Mouse (Mus musculus): ENCODE measurements around the gene Primpol.

Gene Primpol

GRCm38 (mm10) chr8:46616879-46617689, at the start of gene Primpol, which contains the start of gene Casp3:
TSS of gene Primpol (minus strand) at chr8:46617212.
TSS of gene Casp3 (plus strand) at chr8:46617291.
- DNase-seq, result peak; percentile 99

GRCm38 (mm10) chr8:46655919-46656318, 38.9 kb upstream of the Primpol start:
- DNase-seq, result no peak

- DNase-seq, result peak; percentile 13
Observed at GRCm38 (mm10) chr8:46651872-46652271, 34.9 kb upstream of the Primpol start.

- DNase-seq, result no peak
Observed at GRCm38 (mm10) chr8:46648421-46648820, 31.4 kb upstream of the Primpol start.

- DNase-seq, result no peak
Observed at GRCm38 (mm10) chr8:46641272-46641671, 24.3 kb upstream of the Primpol start.

GRCm38 (mm10) chr8:46639852-46640251, 22.8 kb upstream of the Primpol start:
- DNase-seq, result peak; percentile 16

GRCm38 (mm10) chr8:46639010-46639571, 22.1 kb upstream of the Primpol start:
- DNase-seq, result peak; percentile 61

- DNase-seq, result no peak
Observed at GRCm38 (mm10) chr8:46630932-46631331, 13.9 kb upstream of the Primpol start.

GRCm38 (mm10) chr8:46630422-46630821, 13.4 kb upstream of the Primpol start:
- no peak for DNase-seq

- no peak for DNase-seq
Observed at GRCm38 (mm10) chr8:46628645-46629044, 11.6 kb upstream of the Primpol start.

GRCm38 (mm10) chr8:46627881-46628280, 10.9 kb upstream of the Primpol start:
- DNase-seq, result no peak

- no peak for DNase-seq
Observed at GRCm38 (mm10) chr8:46626642-46627041, 9.6 kb upstream of the Primpol start.

GRCm38 (mm10) chr8:46625166-46625565, 8.2 kb upstream of the Primpol start:
- DNase-seq, result no peak

- no peak for DNase-seq
Observed at GRCm38 (mm10) chr8:46622446-46623270, 5.6 kb upstream of the Primpol start.

GRCm38 (mm10) chr8:46618639-46619320, 1.8 kb upstream of the Primpol start:
- no peak for DNase-seq

GRCm38 (mm10) chr8:46617690-46618620, 943 bp upstream of the Primpol start:
- DNase-seq, result peak; percentile 65

GRCm38 (mm10) chr8:46615936-46616335, 1.1 kb downstream of the Primpol start:
- peak; percentile 21 for DNase-seq

- DNase-seq, result no peak
Observed at GRCm38 (mm10) chr8:46613377-46613776, 3.6 kb downstream of the Primpol start.

GRCm38 (mm10) chr8:46612913-46613312, 4.1 kb downstream of the Primpol start:
- DNase-seq, result no peak

- DNase-seq, result no peak
Observed at GRCm38 (mm10) chr8:46611557-46611956, 5.5 kb downstream of the Primpol start.

- no peak for DNase-seq
Observed at GRCm38 (mm10) chr8:46606930-46607329, 10.1 kb downstream of the Primpol start.

GRCm38 (mm10) chr8:46603587-46603986, 13.4 kb downstream of the Primpol start:
- no peak for DNase-seq
